Mouse (Mus musculus) Patski (cell line): Measurements from ENCODE around the gene Wnt10b. TPM values are rescaled to one million over a fixed set of nuclear protein-coding genes. Genes with fewer than 3 reads are reported as not detected.
A peak's percentile ranks its signal among the peaks of the same experiment; 100 is the strongest.
"Not testable (repeated sequence)": the region's sequence is repeated elsewhere in the genome, so short reads cannot be mapped to it uniquely, and the experiment has no call there.

ENCODE experiments used
- ATAC-seq: fragments of 100-300 bp; one replicate; pipeline ENCODE4 v1.8.0; 2021
- CTCF ChIA-PET: fragments of 350-600 bp; sonication (Branson Sonifier 250); formaldehyde crosslinking; loops from one replicate; lab custom pipeline; 2022; ENCODE audit warnings: inconsistent platforms; lab: Charles Lee
- POLR2A ChIA-PET: fragments of 350-600 bp; sonication (Branson Sonifier 250); formaldehyde crosslinking; loops from one replicate; lab custom pipeline; 2022; ENCODE audit warnings: antibody characterized with exemption, inconsistent platforms; lab: Charles Lee
- DNase-seq: peaks from one replicate; pipeline ENCODE4 v3.0.0-alpha.2; 2011; ENCODE audit warnings: low read depth, low spot score
- H3K27me3 ChIP-seq: fragments of 371-371 bp; one replicate; pipeline ENCODE4 v1.5.1; 2021
- CTCF ChIP-seq: fragments of 100-300 bp; IDR thresholded peaks from one replicate; pipeline ENCODE4 v1.5.1; 2021
- in situ Hi-C: fragments of 300-500 bp; cut with MboI; formaldehyde crosslinking; loops from 3 replicates; pipeline ENCODE4 v1.11.1; 2018; ENCODE audit warnings: low pct_unique_long_range_greater_than_20kb, mixed read lengths
- polyA plus RNA-seq: library from polyadenylated mRNA; unstranded; gene quantifications from one replicate; pipeline ENCODE4 v1.2.3, GENCODE M21; 2021

Wnt10b gene
- polyA plus RNA-seq, 1 experiment from 2014 or later = not detected

DNA sequence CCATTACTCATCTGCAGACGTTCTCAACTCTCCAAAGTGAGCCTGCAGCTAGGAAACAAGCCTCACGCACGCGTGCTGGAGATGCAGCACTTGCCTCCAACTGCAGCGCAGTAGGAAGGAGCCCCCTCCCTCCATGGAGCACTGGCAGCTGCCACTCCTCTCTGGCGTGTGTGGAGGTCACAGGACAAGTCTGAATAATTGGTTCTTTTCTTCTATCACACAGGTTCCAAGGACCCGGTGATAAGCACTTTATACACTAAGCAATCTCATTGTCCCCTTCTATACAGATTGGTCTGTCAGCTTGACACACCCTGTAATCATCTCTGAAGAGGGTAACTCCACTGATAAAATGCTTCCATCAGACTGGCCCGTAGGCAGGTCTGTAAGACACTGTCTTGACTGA lies 24.9 kb downstream of the Wnt10b start:
- no peak for TF ChIP-seq CTCF
- no peak for DNase-seq
- ChIA-PET POLR2A (interaction anchor here (0.7 kb wide), 1 partner anchor 46 kb away, joined by 3 read pairs; no protein-coding TSS in a partner anchor), CTCF (interaction anchor here (1.4 kb wide), 1 partner anchor 18 kb away, joined by 3 read pairs; no protein-coding TSS in a partner anchor)
- in situ Hi-C loops = no loop called here
- no peaks in the 10 kb centered on the region for H3K27me3 ChIP-seq
- ATAC-seq = no peak

DNA sequence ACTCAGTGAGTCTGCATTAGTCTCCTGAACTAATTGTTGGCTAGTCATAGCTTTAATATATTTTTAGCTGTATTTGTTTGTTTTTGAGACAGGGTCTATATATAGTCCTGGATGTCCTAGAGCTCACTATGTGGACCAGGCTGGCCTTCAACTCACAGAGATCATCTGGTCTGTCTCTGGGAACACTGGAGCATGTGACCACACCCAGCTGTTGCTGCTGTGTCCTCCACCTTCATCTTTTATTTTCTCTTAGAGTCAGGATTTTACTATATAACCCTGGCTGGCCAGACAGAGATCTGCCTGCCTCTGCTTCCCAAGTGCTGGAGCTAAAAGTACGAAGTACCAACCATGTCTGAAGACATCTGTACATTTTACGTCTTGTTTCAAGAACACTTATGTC lies 28.9 kb downstream of the Wnt10b start:
- TF ChIP-seq CTCF = no peak
- DNase-seq (no peak), ATAC-seq (no peak)
- no peaks in the 10 kb centered on the region for H3K27me3 ChIP-seq
- in situ Hi-C loops = no loop called here
- ChIA-PET CTCF (interaction anchor here (0.7 to 2.2 kb wide), 3 partner anchors 9 to 16 kb away, joined by 3 to 8 read pairs (median 8); no protein-coding TSS in a partner anchor), POLR2A (interaction anchor here (0.6 kb wide), 3 partner anchors 10 to 81 kb away, joined by 3 to 5 read pairs (median 4); partner anchors contain the start of gene Ccdc65)

- no peak for ATAC-seq
- in situ Hi-C loops = no loop called here
- DNase-seq = no peak
- ChIA-PET POLR2A (interaction anchor here (0.6 to 2.0 kb wide), 4 partner anchors 14 to 88 kb away, joined by 3 to 7 read pairs (median 4); partner anchors contain the start of gene Arf3), CTCF (interaction anchor here (0.7 to 4.8 kb wide), 7 partner anchors 8 to 71 kb away, joined by 3 to 16 read pairs (median 3); no protein-coding TSS in a partner anchor)
- no peaks in the 10 kb centered on the region for H3K27me3 ChIP-seq
- TF ChIP-seq CTCF = no peak
Observed at GRCm38 (mm10) chr15:98747296-98747695, 30.7 kb downstream of the Wnt10b start.

DNA sequence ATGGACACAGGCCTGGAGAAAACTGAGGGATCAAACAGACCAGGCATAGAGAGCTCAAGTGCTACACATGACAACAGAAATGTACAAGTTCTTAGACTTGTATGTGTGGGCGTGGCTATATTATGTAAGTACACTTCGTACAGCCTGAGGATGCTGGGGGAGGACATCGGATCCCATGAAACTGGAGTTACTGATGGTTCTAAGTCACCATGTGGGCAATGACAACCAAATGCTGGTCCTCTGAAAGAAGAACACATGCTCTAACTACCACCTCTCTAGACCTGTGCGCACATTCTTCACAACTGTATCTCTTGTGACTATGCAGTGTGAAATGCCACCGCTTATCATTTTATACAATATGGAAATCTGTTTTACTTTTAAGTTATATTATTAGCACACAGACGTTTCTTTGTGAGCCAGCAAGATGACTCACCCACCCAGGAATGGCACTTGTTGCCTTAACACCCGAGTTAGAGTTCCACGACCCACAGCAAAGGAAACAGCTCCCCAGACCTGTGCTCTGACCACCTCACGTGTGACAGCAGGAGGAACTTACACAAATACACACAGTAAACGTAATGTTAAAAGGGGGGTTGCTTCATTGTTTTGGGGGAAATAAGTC lies 31.5 kb downstream of the Wnt10b start:
- no peak for TF ChIP-seq CTCF
- DNase-seq (no peak), ATAC-seq (no peak)
- ChIA-PET POLR2A (interaction anchor here (1.2 to 2.0 kb wide), 3 partner anchors 15 to 18 kb away, joined by 4 to 7 read pairs (median 5); partner anchors contain the start of gene Arf3), CTCF (interaction anchor here (0.7 to 4.8 kb wide), 5 partner anchors 9 to 70 kb away, joined by 3 to 16 read pairs (median 3); no protein-coding TSS in a partner anchor)
- in situ Hi-C loops = no loop called here
- H3K27me3 ChIP-seq = no peaks in the 10 kb centered on the region

GRCm38 (mm10) chr15:98743863-98744262 lies 34.1 kb downstream of the Wnt10b start:
- DNase-seq, ATAC-seq, H3K27me3 ChIP-seq, in situ Hi-C loops: not testable (repeated sequence)
- POLR2A ChIA-PET = interaction anchor here (1.2 kb wide), 1 partner anchor 22 kb away, joined by 3 read pairs; no protein-coding TSS in a partner anchor
- CTCF ChIA-PET = interaction anchor here (0.9 to 4.8 kb wide), 3 partner anchors 9 to 13 kb away, joined by 3 to 16 read pairs (median 3); no protein-coding TSS in a partner anchor

DNA sequence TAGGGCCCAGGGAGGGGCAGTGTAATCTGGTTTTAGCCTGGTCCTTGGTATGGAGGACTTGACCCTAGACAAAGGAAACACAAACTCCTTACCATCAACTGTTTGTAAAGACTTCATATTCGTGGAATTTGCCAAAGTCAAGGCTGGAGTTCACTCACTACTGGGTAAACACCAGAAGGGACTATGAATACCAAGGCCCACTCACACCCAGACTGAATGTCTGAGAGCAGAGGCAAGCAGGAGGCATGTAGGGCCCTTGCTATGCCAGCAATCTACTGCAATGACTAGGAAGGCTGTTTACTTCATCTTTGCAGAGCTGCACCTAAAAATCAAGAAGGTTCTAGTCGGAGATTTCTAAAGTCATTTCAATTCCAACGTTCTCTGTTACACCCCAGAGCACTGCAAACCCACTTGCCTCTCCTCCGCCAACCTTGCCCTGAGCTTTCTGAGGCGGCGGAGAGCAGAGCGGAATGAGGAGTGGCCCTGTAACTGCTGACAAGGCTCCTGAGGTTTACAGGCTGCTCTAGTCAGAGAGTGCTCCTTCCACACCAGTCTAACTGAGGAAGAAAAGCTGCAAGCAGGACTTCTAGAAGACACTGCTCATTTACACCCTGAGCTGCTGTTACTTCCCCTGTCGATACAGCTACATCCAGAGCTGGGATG lies 35.1 kb downstream of the Wnt10b start:
- H3K27me3 ChIP-seq = no peaks in the 10 kb centered on the region
- CTCF ChIA-PET = interaction anchor here (1.2 to 4.8 kb wide), 2 partner anchors 8 to 12 kb away, joined by 3 to 16 read pairs; no protein-coding TSS in a partner anchor
- no peak for TF ChIP-seq CTCF

GRCm38 (mm10) chr15:98740219-98740618 lies 37.7 kb downstream of the Wnt10b start:
- H3K27me3 ChIP-seq = no peaks in the 10 kb centered on the region
- DNase-seq (no peak), ATAC-seq (no peak)
- in situ Hi-C loops = no loop called here
- CTCF ChIA-PET = interaction anchor here (1.2 kb wide), 1 partner anchor 14 kb away, joined by 3 read pairs; no protein-coding TSS in a partner anchor
- TF ChIP-seq CTCF = no peak
- POLR2A ChIA-PET = no interaction called here

More for the DNA sequence above, 35.1 kb downstream of the Wnt10b start:
- POLR2A ChIA-PET = interaction anchor here (1.0 to 1.2 kb wide), 2 partner anchors 12 to 21 kb away, joined by 3 to 4 read pairs; no protein-coding TSS in a partner anchor
- no peak for ATAC-seq
- in situ Hi-C loops = no loop called here
- DNase-seq = no peak

DNA sequence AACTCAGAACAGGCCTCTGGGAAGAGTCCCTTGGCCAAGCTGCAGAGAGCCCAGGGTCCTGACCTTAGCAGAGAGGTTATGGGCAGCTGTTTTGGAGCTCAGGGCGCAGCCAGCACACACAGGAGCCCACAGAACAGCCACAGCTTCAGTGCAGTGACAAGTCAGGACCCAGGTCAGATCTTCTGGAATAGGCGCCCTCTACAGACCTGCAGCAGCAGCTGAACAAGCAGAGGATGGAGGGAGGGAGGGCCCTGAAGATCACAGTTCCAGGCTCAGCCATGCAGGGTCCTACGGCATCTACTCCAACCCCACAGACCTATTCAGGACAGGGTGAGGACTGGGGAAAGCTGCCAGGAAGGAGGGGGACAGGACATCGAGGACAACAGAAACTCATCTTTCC lies 39.2 kb downstream of the Wnt10b start:
- no peak for TF ChIP-seq CTCF
- DNase-seq (no peak), ATAC-seq (no peak)
- ChIA-PET POLR2A (interaction anchor here (0.6 kb wide), 1 partner anchor 463 kb away, joined by 3 read pairs; no protein-coding TSS in a partner anchor), CTCF (interaction anchor here (1.2 to 2.0 kb wide), 3 partner anchors 9 to 19 kb away, joined by 3 to 8 read pairs (median 3); no protein-coding TSS in a partner anchor)
- no peaks in the 10 kb centered on the region for H3K27me3 ChIP-seq
- in situ Hi-C loops = no loop called here

- ATAC-seq (no peak), DNase-seq (no peak)
- POLR2A ChIA-PET = no interaction called here
- CTCF ChIA-PET = interaction anchor here (1.2 to 2.0 kb wide), 5 partner anchors 10 to 32 kb away, joined by 3 to 8 read pairs (median 3); no protein-coding TSS in a partner anchor
- TF ChIP-seq CTCF = peak; percentile 86
- no peaks in the 10 kb centered on the region for H3K27me3 ChIP-seq
- in situ Hi-C loops = no loop called here
Observed at GRCm38 (mm10) chr15:98737881-98738280, 40.1 kb downstream of the Wnt10b start.

DNA sequence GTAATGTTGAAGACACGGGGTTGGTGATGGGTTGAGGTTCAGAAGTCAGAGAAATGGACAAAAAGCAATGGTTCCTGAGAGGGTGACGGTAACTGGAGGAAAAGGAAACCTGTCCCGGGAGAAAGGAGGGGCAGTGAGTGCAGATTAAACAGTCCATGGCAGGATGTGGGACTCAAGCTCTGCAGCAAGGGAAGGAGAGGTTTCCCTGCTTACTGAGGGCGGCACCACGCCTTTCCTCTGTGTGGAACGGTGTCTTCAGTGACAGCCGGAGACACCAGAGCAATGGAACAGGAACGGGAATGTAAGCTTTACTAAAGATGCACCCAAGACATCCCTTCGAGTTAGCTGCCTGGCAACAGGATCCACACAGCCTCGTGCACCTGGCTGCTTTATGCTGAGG lies 41.4 kb downstream of the Wnt10b start:
- CTCF ChIA-PET = no interaction called here
- H3K27me3 ChIP-seq = no peaks in the 10 kb centered on the region
- TF ChIP-seq CTCF = no peak
- POLR2A ChIA-PET = no interaction called here
- DNase-seq (no peak), ATAC-seq (no peak)
- in situ Hi-C loops = no loop called here
